Mouse (Mus musculus): ENCODE data around the gene Rabgap1l. TPM values are rescaled to one million over a fixed set of nuclear protein-coding genes. Genes with fewer than 3 reads are reported as not detected.

Gene Rabgap1l
- polyA plus RNA-seq, 1 experiment from 2014 or later = 26.4 TPM

- peaks cover 25% of the 10 kb centered on the region for H3K4me1 ChIP-seq (replicated peaks)
- H3K9ac ChIP-seq = no peak overlapping the region
- no peak overlapping the region for H3K4me3 ChIP-seq
- 87% methylated on average over 16 of the region's 16 CpGs for WGBS
- H3K27ac ChIP-seq = no peak overlapping the region
- no peaks in the 10 kb centered on the region for H3K27me3 ChIP-seq
- H3K36me3 ChIP-seq = no peaks in the 10 kb centered on the region
- H3K4me2 ChIP-seq = no peak overlapping the region
- ATAC-seq (ENCODE audit: low FRiP score) = no peak
- no peaks in the 10 kb centered on the region for H3K9me3 ChIP-seq
These were observed 529.2 kb downstream of the Rabgap1l start for GRCm38 (mm10) chr1:160263630-160264346.

GRCm38 (mm10) chr1:160263053-160263452 is 530.0 kb downstream of the Rabgap1l start:
- Histone ChIP-seq H3K9ac (no peak overlapping the region), H3K36me3 (no peaks in the 10 kb centered on the region), H3K4me3 (no peak overlapping the region), H3K27me3 (no peaks in the 10 kb centered on the region), H3K4me2 (no peak overlapping the region), H3K4me1 (replicated peaks) (peaks cover 25% of the 10 kb centered on the region), H3K27ac (no peak overlapping the region), H3K9me3 (no peaks in the 10 kb centered on the region)
- WGBS = 89% methylated on average over 5 of the region's 5 CpGs
- no peak for ATAC-seq (ENCODE audit: low FRiP score)

GRCm38 (mm10) chr1:160262415-160262814 is 530.6 kb downstream of the Rabgap1l start:
- no peak for ATAC-seq (ENCODE audit: low FRiP score)
- H3K9ac ChIP-seq = no peak overlapping the region
- 76% methylated on average over 4 of the region's 4 CpGs for WGBS
- H3K36me3 ChIP-seq = no peaks in the 10 kb centered on the region
- H3K4me3 ChIP-seq = no peak overlapping the region
- no peaks in the 10 kb centered on the region for H3K27me3 ChIP-seq
- H3K4me2 ChIP-seq = no peak overlapping the region
- peaks cover 25% of the 10 kb centered on the region for H3K4me1 ChIP-seq (replicated peaks)
- no peaks in the 10 kb centered on the region for H3K9me3 ChIP-seq
- no peak overlapping the region for H3K27ac ChIP-seq

GRCm38 (mm10) chr1:160261849-160262248 is 531.2 kb downstream of the Rabgap1l start:
- Histone ChIP-seq H3K36me3 (no peaks in the 10 kb centered on the region), H3K27ac (no peak overlapping the region), H3K4me3 (no peak overlapping the region), H3K9ac (no peak overlapping the region), H3K27me3 (no peaks in the 10 kb centered on the region), H3K4me1 (replicated peaks) (peaks cover 25% of the 10 kb centered on the region), H3K9me3 (no peaks in the 10 kb centered on the region), H3K4me2 (no peak overlapping the region)
- ATAC-seq (ENCODE audit: low FRiP score) = no peak
- 75% methylated on average over 2 of the region's 2 CpGs for WGBS

- peak overlapping the region; percentile 67 for H3K27ac ChIP-seq
- no peaks in the 10 kb centered on the region for H3K27me3 ChIP-seq
- ATAC-seq (ENCODE audit: low FRiP score) = 0 out of 2 replicates have a peak, but pooled peaks have one; percentile 18
- peaks cover 25% of the 10 kb centered on the region for H3K4me1 ChIP-seq (replicated peaks)
- no peaks in the 10 kb centered on the region for H3K9me3 ChIP-seq
- no peak overlapping the region for H3K9ac ChIP-seq
- 87% methylated on average over 4 of the region's 4 CpGs for WGBS
- H3K4me2 ChIP-seq = no peak overlapping the region
- H3K36me3 ChIP-seq = peaks cover 4% of the 10 kb centered on the region; the same call in 1 of the 2 replicates
- no peak overlapping the region for H3K4me3 ChIP-seq
These were observed 532.4 kb downstream of the Rabgap1l start for GRCm38 (mm10) chr1:160260605-160261004.

GRCm38 (mm10) chr1:160259884-160260283 is 533.1 kb downstream of the Rabgap1l start:
- H3K27me3 ChIP-seq = no peaks in the 10 kb centered on the region
- no peaks in the 10 kb centered on the region for H3K9me3 ChIP-seq
- 30% methylated on average over 7 of the region's 7 CpGs for WGBS
- peak; percentile 93 for ATAC-seq (ENCODE audit: low FRiP score)
- H3K4me2 ChIP-seq = no peak overlapping the region
- no peak overlapping the region for H3K4me3 ChIP-seq
- peaks cover 25% of the 10 kb centered on the region for H3K4me1 ChIP-seq (replicated peaks)
- H3K27ac ChIP-seq = 0 out of 2 replicates have a peak overlapping the region, but pooled peaks have one; percentile 69
- H3K36me3 ChIP-seq = peaks cover 8% of the 10 kb centered on the region; the same call in 1 of the 2 replicates
- no peak overlapping the region for H3K9ac ChIP-seq

GRCm38 (mm10) chr1:160253108-160253507 is 539.9 kb downstream of the Rabgap1l start:
- Histone ChIP-seq H3K4me3 (no peak overlapping the region), H3K27ac (no peak overlapping the region), H3K4me1 (replicated peaks) (no peaks in the 10 kb centered on the region), H3K9me3 (no peaks in the 10 kb centered on the region), H3K36me3 (peaks cover 13% of the 10 kb centered on the region), H3K9ac (no peak overlapping the region), H3K27me3 (no peaks in the 10 kb centered on the region), H3K4me2 (no peak overlapping the region)
- WGBS = 85% methylated on average over 2 of the region's 2 CpGs
- no peak for ATAC-seq (ENCODE audit: low FRiP score)

GRCm38 (mm10) chr1:160251388-160252007 is 541.5 kb downstream of the Rabgap1l start:
- WGBS = 83% methylated on average over 5 of the region's 5 CpGs
- Histone ChIP-seq H3K4me1 (replicated peaks) (no peaks in the 10 kb centered on the region), H3K9me3 (no peaks in the 10 kb centered on the region), H3K36me3 (peaks cover 13% of the 10 kb centered on the region), H3K27me3 (no peaks in the 10 kb centered on the region), H3K4me2 (no peak overlapping the region), H3K27ac (no peak overlapping the region), H3K4me3 (no peak overlapping the region), H3K9ac (no peak overlapping the region)
- no peak for ATAC-seq (ENCODE audit: low FRiP score)

- H3K9me3 ChIP-seq = no peaks in the 10 kb centered on the region
- H3K36me3 ChIP-seq = peaks cover 10% of the 10 kb centered on the region
- H3K4me3 ChIP-seq = no peak overlapping the region
- H3K4me2 ChIP-seq = no peak overlapping the region
- no peak overlapping the region for H3K9ac ChIP-seq
- 79% methylated on average over 4 of the region's 4 CpGs for WGBS
- no peaks in the 10 kb centered on the region for H3K4me1 ChIP-seq (replicated peaks)
- no peak overlapping the region for H3K27ac ChIP-seq
- no peaks in the 10 kb centered on the region for H3K27me3 ChIP-seq
- ATAC-seq (ENCODE audit: low FRiP score) = no peak
These were observed 542.2 kb downstream of the Rabgap1l start for GRCm38 (mm10) chr1:160250782-160251181.

GRCm38 (mm10) chr1:160249786-160250185 is 543.2 kb downstream of the Rabgap1l start:
- Histone ChIP-seq H3K9me3 (no peaks in the 10 kb centered on the region), H3K4me2 (no peak overlapping the region), H3K4me3 (no peak overlapping the region), H3K27ac (no peak overlapping the region), H3K4me1 (replicated peaks) (no peaks in the 10 kb centered on the region), H3K27me3 (no peaks in the 10 kb centered on the region), H3K36me3 (peaks cover 4% of the 10 kb centered on the region; the same call in 1 of the 2 replicates), H3K9ac (no peak overlapping the region)
- WGBS = 86% methylated on average over 3 of the region's 3 CpGs
- ATAC-seq (ENCODE audit: low FRiP score) = no peak

- H3K27ac ChIP-seq = no peak overlapping the region
- no peak for ATAC-seq (ENCODE audit: low FRiP score)
- H3K9me3 ChIP-seq = no peaks in the 10 kb centered on the region
- 88% methylated on average over 9 of the region's 9 CpGs for WGBS
- no peaks in the 10 kb centered on the region for H3K36me3 ChIP-seq
- no peak overlapping the region for H3K4me3 ChIP-seq
- no peaks in the 10 kb centered on the region for H3K27me3 ChIP-seq
- no peak overlapping the region for H3K4me2 ChIP-seq
- no peak overlapping the region for H3K9ac ChIP-seq
- H3K4me1 ChIP-seq (replicated peaks) = no peaks in the 10 kb centered on the region
These were observed 545.5 kb downstream of the Rabgap1l start for GRCm38 (mm10) chr1:160247473-160247872.

GRCm38 (mm10) chr1:160246844-160247243 is 546.2 kb downstream of the Rabgap1l start:
- no peaks in the 10 kb centered on the region for H3K27me3 ChIP-seq
- ATAC-seq (ENCODE audit: low FRiP score) = no peak
- 86% methylated on average over 4 of the region's 4 CpGs for WGBS
- no peak overlapping the region for H3K4me3 ChIP-seq
- no peaks in the 10 kb centered on the region for H3K9me3 ChIP-seq
- no peaks in the 10 kb centered on the region for H3K36me3 ChIP-seq
- no peak overlapping the region for H3K9ac ChIP-seq
- H3K27ac ChIP-seq = no peak overlapping the region
- H3K4me1 ChIP-seq (replicated peaks) = no peaks in the 10 kb centered on the region
- H3K4me2 ChIP-seq = no peak overlapping the region

- Histone ChIP-seq H3K36me3 (no peaks in the 10 kb centered on the region), H3K27ac (no peak overlapping the region), H3K27me3 (no peaks in the 10 kb centered on the region), H3K4me1 (replicated peaks) (no peaks in the 10 kb centered on the region), H3K9ac (no peak overlapping the region), H3K9me3 (no peaks in the 10 kb centered on the region), H3K4me3 (no peak overlapping the region), H3K4me2 (no peak overlapping the region)
- WGBS = 82% methylated on average over 2 of the region's 2 CpGs
- no peak for ATAC-seq (ENCODE audit: low FRiP score)
These were observed 547.1 kb downstream of the Rabgap1l start for GRCm38 (mm10) chr1:160245954-160246353.

All from hindbrain, embryonic 13.5 days (tissue).